8 mouse cellular contexts compared by ENCODE assay signal in genomic region chr13:58214346-58215252, GRCm38 (mm10). TPM values are rescaled to one million over a fixed set of nuclear protein-coding genes. Genes with fewer than 3 reads are reported as not detected.
DNase-seq lines count a peak whose midpoint lies in the region; ATAC-seq lines count a peak whose summit lies in the region.

No protein-coding gene starts in this region.

- ATAC-seq in forebrain, embryonic 16.5 days, result peak; percentile 66
- peak; percentile 84 for ATAC-seq in midbrain, embryonic 11.5 days (ENCODE audit: low FRiP score)

- WGBS in forebrain, embryonic 16.5 days, result 1% methylated on average over 48 of the region's 49 CpGs
- WGBS in large intestine, adult 2 months, result under 1% methylated on average over 49 of the region's 49 CpGs
- 4% methylated on average over 26 of the region's 49 CpGs for WGBS in midbrain, embryonic 11.5 days

- DNase-seq in right cerebral cortex, postnatal 4 days, result peak; percentile 2
- DNase-seq in right cerebral cortex, postnatal 14 days, result no peak
- DNase-seq in c-Kit-negative CD71-positive TER-119-positive erythroid progenitor cells, embryonic 14.5 days (ENCODE audit: low read depth, low spot score), result peak; percentile 24
- DNase-seq in large intestine, adult 2 months (ENCODE audit: low read depth, low spot score), result peak; percentile 56
- peak; percentile 86 for DNase-seq in midbrain, embryonic 11.5 days (ENCODE audit: low spot score, missing footprints)
- peak; percentile 61 for DNase-seq in thymus, postnatal 0 days (ENCODE audit: low spot score)
- no peak for DNase-seq in layer of hippocampus, adult 9-10 months (ENCODE audit: low spot score)

- 0 out of 2 replicates have a peak, but pooled peaks cover 2% of the 10 kb centered on the region for H3K27me3 ChIP-seq in forebrain, embryonic 16.5 days (replicated peaks; ENCODE audit: control insufficient read depth, insufficient read depth, low read length)
- no peaks in the 10 kb centered on the region for H3K27me3 ChIP-seq in midbrain, embryonic 11.5 days (ENCODE audit: control insufficient read depth, insufficient read depth, low read length)

- no peaks in the 10 kb centered on the region for H3K36me3 ChIP-seq in forebrain, embryonic 16.5 days (ENCODE audit: control insufficient read depth, insufficient read depth)
- no peaks in the 10 kb centered on the region for H3K36me3 ChIP-seq in midbrain, embryonic 11.5 days (ENCODE audit: control insufficient read depth, insufficient read depth, low read length)

- peaks cover 25% of the 10 kb centered on the region for H3K4me1 ChIP-seq in forebrain, embryonic 16.5 days (replicated peaks; ENCODE audit: control insufficient read depth, insufficient read depth, low read length)
- peaks cover 18% of the 10 kb centered on the region for H3K4me1 ChIP-seq in midbrain, embryonic 11.5 days (ENCODE audit: control insufficient read depth, insufficient read depth, low read length)

- H3K9me3 ChIP-seq in forebrain, embryonic 16.5 days (ENCODE audit: control insufficient read depth, low read length), result no peaks in the 10 kb centered on the region
- no peaks in the 10 kb centered on the region for H3K9me3 ChIP-seq in midbrain, embryonic 11.5 days (ENCODE audit: control insufficient read depth, low read length)

- H3K4me3 ChIP-seq in forebrain, embryonic 16.5 days (replicated peaks; ENCODE audit: low read length), result peak overlapping the region; percentile 100
- H3K4me3 ChIP-seq in midbrain, embryonic 11.5 days (ENCODE audit: low read depth, low read length), result peak overlapping the region; percentile 84

- peak overlapping the region; percentile 92 for H3K9ac ChIP-seq in forebrain, embryonic 16.5 days (replicated peaks; ENCODE audit: low read depth, low read length)
- peak overlapping the region; percentile 92 for H3K9ac ChIP-seq in midbrain, embryonic 11.5 days (ENCODE audit: low read length)

- H3K27ac ChIP-seq in forebrain, embryonic 16.5 days (ENCODE audit: low read length), result peak overlapping the region; percentile 89
- peak overlapping the region; percentile 57 for H3K27ac ChIP-seq in midbrain, embryonic 11.5 days (ENCODE audit: low read depth, low read length)

- peak overlapping the region; percentile 94 for H3K4me2 ChIP-seq in forebrain, embryonic 16.5 days (ENCODE audit: low read length)
- H3K4me2 ChIP-seq in midbrain, embryonic 11.5 days, result peak overlapping the region; percentile 63

RNA-seq across cellular contexts. Expression of gene Ubqln1, which starts 0.9 kb away (rescaled TPM):
- 142 and 160 TPM in 2 replicates for polyA plus RNA-seq in forebrain, embryonic 16.5 days (2015; fragmentation: Nextera tagmentation; extraction: Ambion mirVana)
- polyA plus RNA-seq in large intestine, adult 2 months (2012; rRNA removed), result 100 and 122 TPM in 2 replicates
- 150 and 155 TPM in 2 replicates for polyA plus RNA-seq in midbrain, embryonic 11.5 days (2014; fragmentation: Nextera tagmentation; extraction: Ambion mirVana)
- polyA plus RNA-seq in thymus, postnatal 0 days (2015; fragmentation: Nextera tagmentation; extraction: Ambion mirVana), result 89.4 and 92.3 TPM in 2 replicates

RNA-seq across cellular contexts. Expression of gene Idnk, which starts 57.1 kb away (rescaled TPM):
- polyA plus RNA-seq in forebrain, embryonic 16.5 days (2015; fragmentation: Nextera tagmentation; extraction: Ambion mirVana), result 59.0 and 60.0 TPM in 2 replicates
- 36.8 and 45.0 TPM in 2 replicates for polyA plus RNA-seq in large intestine, adult 2 months (2012; rRNA removed)
- polyA plus RNA-seq in midbrain, embryonic 11.5 days (2014; fragmentation: Nextera tagmentation; extraction: Ambion mirVana), result 59.1 and 63.1 TPM in 2 replicates
- polyA plus RNA-seq in thymus, postnatal 0 days (2015; fragmentation: Nextera tagmentation; extraction: Ambion mirVana), result 109 and 117 TPM in 2 replicates

Comparison
In these comparisons a context has a peak if more than half of its experiments do, and no peak if none do; other contexts are left out.
1. DNase-seq: peak in right cerebral cortex, postnatal 4 days (single experiment), c-Kit-negative CD71-positive TER-119-positive erythroid progenitor cells, embryonic 14.5 days (single experiment), large intestine, adult 2 months (single experiment), midbrain, embryonic 11.5 days (single experiment) and thymus, postnatal 0 days (single experiment); none in right cerebral cortex, postnatal 14 days (single experiment) and layer of hippocampus, adult 9-10 months (single experiment).